ENCODE assay signal across 14 mouse cellular contexts in genomic region chr11:36168921-36169537, GRCm38 (mm10).
DNase-seq lines count a peak whose midpoint lies in the region; ATAC-seq and TF ChIP-seq lines count a peak whose summit lies in the region.
"Had no signal": no experiment of that assay in that cellular context is flagged by ENCODE, and none has a peak within 500 bp of the region (broad histone marks: within the 10 kb centered on the region; RNA-seq: fewer than 3 reads in every experiment).

No protein-coding gene starts in this region.

- H3K27me3 ChIP-seq in lung, embryonic 16.5 days (ENCODE audit: control insufficient read depth, insufficient read depth, low read depth, low read length): no peaks in the 10 kb centered on the region
- H3K27me3 ChIP-seq in forebrain, embryonic 16.5 days (replicated peaks; ENCODE audit: control insufficient read depth, insufficient read depth, low read length): no peaks in the 10 kb centered on the region
- no peaks in the 10 kb centered on the region for H3K27me3 ChIP-seq in kidney, embryonic 16.5 days (ENCODE audit: insufficient read depth, low read length)
- H3K27me3 ChIP-seq: liver, embryonic 12.5 days had no signal

- peak overlapping the region; percentile 14; the same call in 1 of the 2 replicates for H3K27ac ChIP-seq in lung, embryonic 16.5 days (ENCODE audit: low read length)
- H3K27ac ChIP-seq in forebrain, embryonic 16.5 days (ENCODE audit: low read length): no peak overlapping the region
- no peak overlapping the region for H3K27ac ChIP-seq in kidney, embryonic 16.5 days (ENCODE audit: low read length)
- H3K27ac ChIP-seq: kidney, postnatal 0 days; liver, embryonic 12.5 days had no signal

- H3K36me3 ChIP-seq in lung, embryonic 16.5 days (ENCODE audit: control insufficient read depth, insufficient read depth, low read length): no peaks in the 10 kb centered on the region
- H3K36me3 ChIP-seq in forebrain, embryonic 16.5 days (ENCODE audit: control insufficient read depth, insufficient read depth): no peaks in the 10 kb centered on the region
- no peaks in the 10 kb centered on the region for H3K36me3 ChIP-seq in kidney, embryonic 16.5 days (ENCODE audit: insufficient read depth, low read length)
- H3K36me3 ChIP-seq: liver, embryonic 12.5 days had no signal

- TF ChIP-seq CTCF in lung, adult 2 months (IDR thresholded peaks at IDR 0.05; ENCODE audit: insufficient read depth, low read length): no peak

- no peaks in the 10 kb centered on the region for H3K9me3 ChIP-seq in lung, embryonic 16.5 days (ENCODE audit: control insufficient read depth, low read length)
- H3K9me3 ChIP-seq in forebrain, embryonic 16.5 days (ENCODE audit: control insufficient read depth, low read length): no peaks in the 10 kb centered on the region
- no peaks in the 10 kb centered on the region for H3K9me3 ChIP-seq in kidney, embryonic 16.5 days (ENCODE audit: low read length)
- H3K9me3 ChIP-seq: liver, embryonic 12.5 days had no signal

- DNase-seq in heart, adult 8-10 months (ENCODE audit: low spot score): peak; percentile 0
- DNase-seq in heart, postnatal 25 days (ENCODE audit: low spot score): no peak
- DNase-seq in lung, adult 2 months: no peak
- peak; percentile 3 for DNase-seq in lung, postnatal 14 days
- DNase-seq in liver: no peak
- DNase-seq: cerebellum, adult 8-10 months; heart, adult 18-20 months; thymus, postnatal 36 days had no signal

- TF ChIP-seq POLR2A in lung, adult 2 months (IDR thresholded peaks at IDR 0.05; ENCODE audit: borderline replicate concordance, extremely low read depth, low read depth, low read length): no peak

- peak; percentile 96 for ATAC-seq in lung, embryonic 16.5 days (ENCODE audit: low read depth)
- ATAC-seq in forebrain, embryonic 16.5 days: peak; percentile 79
- ATAC-seq in kidney, embryonic 16.5 days (ENCODE audit: low FRiP score, low TSS enrichment): no peak
- ATAC-seq: activated CD4-positive, CD25-positive, alpha-beta regulatory T cell, adult 4 months; liver, embryonic 12.5 days had no signal

- 0 out of 2 replicates have a peak, but pooled peaks cover 2% of the 10 kb centered on the region for H3K4me1 ChIP-seq in lung, embryonic 16.5 days (replicated peaks; ENCODE audit: control insufficient read depth, insufficient read depth, low read length)
- H3K4me1 ChIP-seq in lung, adult 2 months (ENCODE audit: control insufficient read depth, insufficient read depth, low read length): no peaks in the 10 kb centered on the region
- 0 out of 2 replicates have a peak, but pooled peaks cover 3% of the 10 kb centered on the region for H3K4me1 ChIP-seq in forebrain, embryonic 16.5 days (replicated peaks; ENCODE audit: control insufficient read depth, insufficient read depth, low read length)
- H3K4me1 ChIP-seq in kidney, embryonic 16.5 days (ENCODE audit: insufficient read depth, low read length): no peaks in the 10 kb centered on the region
- H3K4me1 ChIP-seq: liver, embryonic 12.5 days had no signal

- no peak overlapping the region for H3K9ac ChIP-seq in lung, embryonic 16.5 days (ENCODE audit: low read length)
- H3K9ac ChIP-seq in forebrain, embryonic 16.5 days (replicated peaks; ENCODE audit: low read depth, low read length): no peak overlapping the region
- no peak overlapping the region for H3K9ac ChIP-seq in kidney, embryonic 16.5 days (replicated peaks; ENCODE audit: low read length)
- H3K9ac ChIP-seq: liver, embryonic 12.5 days had no signal

- 55% methylated on average over 6 of the region's 6 CpGs for WGBS in lung, embryonic 16.5 days
- WGBS in lung, adult 2 months: 59% methylated on average over 6 of the region's 6 CpGs
- WGBS in forebrain, embryonic 16.5 days: 65% methylated on average over 6 of the region's 6 CpGs
- WGBS in kidney, embryonic 16.5 days: 79% methylated on average over 6 of the region's 6 CpGs

- no peak overlapping the region for H3K4me2 ChIP-seq in lung, embryonic 16.5 days (ENCODE audit: low read depth, low read length)
- H3K4me2 ChIP-seq in forebrain, embryonic 16.5 days (ENCODE audit: low read length): no peak overlapping the region
- H3K4me2 ChIP-seq in kidney, embryonic 16.5 days (replicated peaks; ENCODE audit: low read depth, low read length): no peak overlapping the region
- H3K4me2 ChIP-seq: liver, embryonic 12.5 days had no signal

- intact Hi-C loops in heart, postnatal 25 days (cut with DNase I): no loop called here

- no peak overlapping the region for H3K4me3 ChIP-seq in lung, embryonic 16.5 days (ENCODE audit: low read length)
- H3K4me3 ChIP-seq in lung, adult 2 months (replicated peaks; ENCODE audit: extremely low read depth, low read depth, low read length): no peak overlapping the region
- H3K4me3 ChIP-seq in forebrain, embryonic 16.5 days (replicated peaks; ENCODE audit: low read length): no peak overlapping the region
- H3K4me3 ChIP-seq in kidney, embryonic 16.5 days (ENCODE audit: low read length): no peak overlapping the region
- H3K4me3 ChIP-seq: liver, embryonic 12.5 days had no signal

Comparison
In these comparisons a context has a peak if more than half of its experiments do, and no peak if none do; other contexts are left out.
1. DNase-seq: peak in heart, adult 8-10 months (single experiment) and lung, postnatal 14 days (single experiment); none in heart, postnatal 25 days (single experiment), lung, adult 2 months (single experiment) and liver (single experiment).